Mouse (Mus musculus) large intestine, adult 2 months (tissue): Measurements from ENCODE around the gene Osbpl8. TPM values are rescaled to one million over a fixed set of nuclear protein-coding genes. Genes with fewer than 3 reads are reported as not detected.
"Not testable (repeated sequence)": the region's sequence is repeated elsewhere in the genome, so short reads cannot be mapped to it uniquely, and the experiment has no call there.

ENCODE experiments used
- DNase-seq: peaks from one replicate; pipeline ENCODE4 v3.0.0-alpha.2; 2012; ENCODE audit warnings: low read depth, low spot score
- WGBS: fragments of 180-500 bp; shearing (Covaris S2); methylation state at CpG from one replicate; pipeline ENCODE4 v1.1.7; 2018; 5-methylcytosine and 5-hydroxymethylcytosine counted together
- polyA plus RNA-seq: library from polyadenylated mRNA; depleted of rRNA; stranded (reverse); fragments of >200 nt; gene quantifications from 2 replicates; pipeline ENCODE4 v1.2.3, GENCODE M21; 2012

Gene Osbpl8
- polyA plus RNA-seq, 1 experiment = 1.1 TPM

- 90% methylated on average over 7 of the region's 7 CpGs for WGBS
Measured at GRCm38 (mm10) chr10:111178024-111178423, 13.5 kb downstream of the Osbpl8 start.

GRCm38 (mm10) chr10:111180633-111181032 is 16.1 kb downstream of the Osbpl8 start:
- 48% methylated on average over 3 of the region's 3 CpGs for WGBS
- DNase-seq = no peak

More at GRCm38 (mm10) chr10:111178024-111178423, 13.5 kb downstream of the Osbpl8 start:
- DNase-seq = no peak

GRCm38 (mm10) chr10:111183634-111184270 is 19.2 kb downstream of the Osbpl8 start:
- 90% methylated on average over 7 of the region's 7 CpGs for WGBS
- DNase-seq = no peak

GRCm38 (mm10) chr10:111185574-111186269 is 21.2 kb downstream of the Osbpl8 start:
- DNase-seq = no peak
- 90% methylated on average over 1 of the region's 1 CpGs for WGBS

- 66% methylated on average over 4 of the region's 4 CpGs for WGBS
- no peak for DNase-seq
Measured at GRCm38 (mm10) chr10:111189022-111189555, 24.5 kb downstream of the Osbpl8 start.

- DNase-seq = no peak
- WGBS = 94% methylated on average over 6 of the region's 6 CpGs
Measured at GRCm38 (mm10) chr10:111190110-111190795, 25.7 kb downstream of the Osbpl8 start.

GRCm38 (mm10) chr10:111193536-111193935 is 29.0 kb downstream of the Osbpl8 start:
- WGBS = 71% methylated on average over 4 of the region's 4 CpGs
- no peak for DNase-seq

GRCm38 (mm10) chr10:111196191-111196590 is 31.6 kb downstream of the Osbpl8 start:
- no peak for DNase-seq
- WGBS = 95% methylated on average over 2 of the region's 2 CpGs

- not testable (repeated sequence) for DNase-seq
- 84% methylated on average over 4 of the region's 5 CpGs for WGBS
Measured at GRCm38 (mm10) chr10:111198705-111199104, 34.2 kb downstream of the Osbpl8 start.

- WGBS = 79% methylated on average over 7 of the region's 7 CpGs
- DNase-seq = no peak
Measured at GRCm38 (mm10) chr10:111201120-111201519, 36.6 kb downstream of the Osbpl8 start.

- WGBS = 65% methylated on average over 4 of the region's 4 CpGs
- DNase-seq = no peak
Measured at GRCm38 (mm10) chr10:111201666-111202065, 37.1 kb downstream of the Osbpl8 start.

GRCm38 (mm10) chr10:111204089-111204488 is 39.5 kb downstream of the Osbpl8 start:
- 88% methylated on average over 5 of the region's 5 CpGs for WGBS
- DNase-seq = no peak

- 96% methylated on average over 2 of the region's 2 CpGs for WGBS
- DNase-seq = no peak
Measured at GRCm38 (mm10) chr10:111205421-111205820, 40.9 kb downstream of the Osbpl8 start.

- no peak for DNase-seq
- WGBS = 90% methylated on average over 9 of the region's 9 CpGs
Measured at GRCm38 (mm10) chr10:111207386-111207785, 42.8 kb downstream of the Osbpl8 start.

- 86% methylated on average over 3 of the region's 3 CpGs for WGBS
- no peak for DNase-seq
Measured at GRCm38 (mm10) chr10:111214084-111214483, 49.5 kb downstream of the Osbpl8 start.

- 68% methylated on average over 2 of the region's 2 CpGs for WGBS
- DNase-seq = no peak
Measured at GRCm38 (mm10) chr10:111214696-111215095, 50.1 kb downstream of the Osbpl8 start.

GRCm38 (mm10) chr10:111215572-111215971 is 51.0 kb downstream of the Osbpl8 start:
- no peak for DNase-seq
- WGBS = 79% methylated on average over 3 of the region's 3 CpGs

GRCm38 (mm10) chr10:111216111-111216510 is 51.6 kb downstream of the Osbpl8 start:
- no peak for DNase-seq
- WGBS = 78% methylated on average over 3 of the region's 3 CpGs

- DNase-seq = no peak
- 78% methylated on average over 6 of the region's 6 CpGs for WGBS
Measured at GRCm38 (mm10) chr10:111222535-111222934, 58.0 kb downstream of the Osbpl8 start.

GRCm38 (mm10) chr10:111223218-111223830 is 58.8 kb downstream of the Osbpl8 start:
- WGBS = 57% methylated on average over 10 of the region's 10 CpGs
- DNase-seq = no peak
